Mouse (Mus musculus): ENCODE data around the gene Bspry.

The Bspry gene

GRCm38 (mm10) chr4:62480709-62481605 is 1.1 kb downstream of the Bspry start:
- no peak for DNase-seq (ENCODE audit: low read depth, low spot score)

- DNase-seq (ENCODE audit: low read depth, low spot score): no peak
Observed at GRCm38 (mm10) chr4:62484928-62485327, 5.1 kb downstream of the Bspry start.

- DNase-seq (ENCODE audit: low read depth, low spot score): no peak
Observed at GRCm38 (mm10) chr4:62485450-62486161, 5.8 kb downstream of the Bspry start.

- no peak for DNase-seq (ENCODE audit: low read depth, low spot score)
Observed at GRCm38 (mm10) chr4:62486162-62486696, 6.4 kb downstream of the Bspry start.

GRCm38 (mm10) chr4:62487172-62487571 is 7.3 kb downstream of the Bspry start:
- DNase-seq (ENCODE audit: low read depth, low spot score): no peak

GRCm38 (mm10) chr4:62487914-62488313 is 8.1 kb downstream of the Bspry start:
- no peak for DNase-seq (ENCODE audit: low read depth, low spot score)

- DNase-seq (ENCODE audit: low read depth, low spot score): no peak
Observed at GRCm38 (mm10) chr4:62492682-62493081, 12.8 kb downstream of the Bspry start.

GRCm38 (mm10) chr4:62494230-62494629 is 14.4 kb downstream of the Bspry start:
- no peak for DNase-seq (ENCODE audit: low read depth, low spot score)

- no peak for DNase-seq (ENCODE audit: low read depth, low spot score)
Observed at GRCm38 (mm10) chr4:62495946-62496345, 16.1 kb downstream of the Bspry start.

- no peak for DNase-seq (ENCODE audit: low read depth, low spot score)
Observed at GRCm38 (mm10) chr4:62496815-62497214, 17.0 kb downstream of the Bspry start.

GRCm38 (mm10) chr4:62500799-62501198 is 20.9 kb downstream of the Bspry start:
- DNase-seq (ENCODE audit: low read depth, low spot score): no peak

GRCm38 (mm10) chr4:62501534-62501933 is 21.7 kb downstream of the Bspry start:
- no peak for DNase-seq (ENCODE audit: low read depth, low spot score)

GRCm38 (mm10) chr4:62501964-62502732 is 22.3 kb downstream of the Bspry start:
- DNase-seq (ENCODE audit: low read depth, low spot score): peak; percentile 93

- DNase-seq (ENCODE audit: low read depth, low spot score): no peak
Observed at GRCm38 (mm10) chr4:62502969-62503368, 23.1 kb downstream of the Bspry start.

GRCm38 (mm10) chr4:62503374-62503970 is 23.6 kb downstream of the Bspry start, which contains the start of gene Hdhd3:
Gene Hdhd3 (minus strand): TSS chr4:62503467.
- no peak for DNase-seq (ENCODE audit: low read depth, low spot score)

GRCm38 (mm10) chr4:62505991-62506390 is 26.1 kb downstream of the Bspry start:
- no peak for DNase-seq (ENCODE audit: low read depth, low spot score)

- DNase-seq (ENCODE audit: low read depth, low spot score): no peak
Observed at GRCm38 (mm10) chr4:62506798-62507197, 26.9 kb downstream of the Bspry start.

GRCm38 (mm10) chr4:62508839-62509238 is 29.0 kb downstream of the Bspry start:
- no peak for DNase-seq (ENCODE audit: low read depth, low spot score)

GRCm38 (mm10) chr4:62509946-62510345 is 30.1 kb downstream of the Bspry start:
- DNase-seq (ENCODE audit: low read depth, low spot score): no peak

- DNase-seq (ENCODE audit: low read depth, low spot score): no peak
Observed at GRCm38 (mm10) chr4:62513998-62514506, 34.2 kb downstream of the Bspry start.

- no peak for DNase-seq (ENCODE audit: low read depth, low spot score)
Observed at GRCm38 (mm10) chr4:62514995-62515394, 35.1 kb downstream of the Bspry start.

Data from forelimb bud, embryonic 11.5 days (tissue).